Mouse (Mus musculus) heart, embryonic 15.5 days (tissue): ENCODE data around the gene Slc35e1. TPM values are rescaled to one million over a fixed set of nuclear protein-coding genes. Genes with fewer than 3 reads are reported as not detected.

ENCODE experiments used
- ATAC-seq: fragments of 200-750 bp; cut with Nextera tagmentation; replicated peaks from 2 replicates; pipeline ENCODE4 v1.8.0; 2017; ENCODE audit warnings: low read depth, moderate TSS enrichment; ENCODE audit not compliant: insufficient number of reproducible peaks, insufficient read depth, low FRiP score
- H3K27ac ChIP-seq: fragments of 300-500 bp; sonication (generic); 2 replicates; pipeline ENCODE4 v1.5.1; 2015; ENCODE audit warnings: mild to moderate bottlenecking, inconsistent platforms
- H3K27me3 ChIP-seq: fragments of 300-500 bp; sonication (generic); 2 replicates; pipeline ENCODE4 v1.6.1; 2015; ENCODE audit warnings: inconsistent platforms
- H3K36me3 ChIP-seq: fragments of 300-500 bp; sonication (generic); 2 replicates; pipeline ENCODE4 v1.6.1; 2015; ENCODE audit warnings: mild to moderate bottlenecking, inconsistent platforms
- H3K4me1 ChIP-seq: fragments of 300-500 bp; sonication (generic); replicated peaks from 2 replicates; pipeline ENCODE4 v1.6.1; 2015; ENCODE audit warnings: inconsistent platforms
- H3K4me2 ChIP-seq: fragments of 300-500 bp; sonication (generic); 2 replicates; pipeline ENCODE4 v1.6.1; 2015; ENCODE audit warnings: inconsistent platforms, mild to moderate bottlenecking, moderate library complexity
- H3K4me3 ChIP-seq: fragments of 300-500 bp; sonication (generic); 2 replicates; pipeline ENCODE4 v1.5.1; 2015; ENCODE audit warnings: mild to moderate bottlenecking, inconsistent platforms
- H3K9ac ChIP-seq: fragments of 300-500 bp; sonication (generic); 2 replicates; pipeline ENCODE4 v1.6.1; 2015; ENCODE audit warnings: mild to moderate bottlenecking, inconsistent platforms
- H3K9me3 ChIP-seq: fragments of 300-500 bp; sonication (generic); replicated peaks from 2 replicates; pipeline ENCODE4 v1.6.1; 2016; ENCODE audit warnings: inconsistent platforms
- WGBS: fragments of 180-500 bp; shearing (Covaris S2); methylation state at CpG from one replicate; pipeline ENCODE4 v1.1.7; 2015; ENCODE audit warnings: mixed read lengths; 5-methylcytosine and 5-hydroxymethylcytosine counted together
- polyA plus RNA-seq: library from polyadenylated mRNA; unstranded; fragments of >200 nt; fragmentation: Nextera tagmentation; extraction: Ambion mirVana; gene quantifications from 2 replicates; pipeline ENCODE4 v1.2.1, GENCODE M21; 2015

Slc35e1 gene
- polyA plus RNA-seq: 12.7 and 18.6 TPM in 2 replicates

DNA sequence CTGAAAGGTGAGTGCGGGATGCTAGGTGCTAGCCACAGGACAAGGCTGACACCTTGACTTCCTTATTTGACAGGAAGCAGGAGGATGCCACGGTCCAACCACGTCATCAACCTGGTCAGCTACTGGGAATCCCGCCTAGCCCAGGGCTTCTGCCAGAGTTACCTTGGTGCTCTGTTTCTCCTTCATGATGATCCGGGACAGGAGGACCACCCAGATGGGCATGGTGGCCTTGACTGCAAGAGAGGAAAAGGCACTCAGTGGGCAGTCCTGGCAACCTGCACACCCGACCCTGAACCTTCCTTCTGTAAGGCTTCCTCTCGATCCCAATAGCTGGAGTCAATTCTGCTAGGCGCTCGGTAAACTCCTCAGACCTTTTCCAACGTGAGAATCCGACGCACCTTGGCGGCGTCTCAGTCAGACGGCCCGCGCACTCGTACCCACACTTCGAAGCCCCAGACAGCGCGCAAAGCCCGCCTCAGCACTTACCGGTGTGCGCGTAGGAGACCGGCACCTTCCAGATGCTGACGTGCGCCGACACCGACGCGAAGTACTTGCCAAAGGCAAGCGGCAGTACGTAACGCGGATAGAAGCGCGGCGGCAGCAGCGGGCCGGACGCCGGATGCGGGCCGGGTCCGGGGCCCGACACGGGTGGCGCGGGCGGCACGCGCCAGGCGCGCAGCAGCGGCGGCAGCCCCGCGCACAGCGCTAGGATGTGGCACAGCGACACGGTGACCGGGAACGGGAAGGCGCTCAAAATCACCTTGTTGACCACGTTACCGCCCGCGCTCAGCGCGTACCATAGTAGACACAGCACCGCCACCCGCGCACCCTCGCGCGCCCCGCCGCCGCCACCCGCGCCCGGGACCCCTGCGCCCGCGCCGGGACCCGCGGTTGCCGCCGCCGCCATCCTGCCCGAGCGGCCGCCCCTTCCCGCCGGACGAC, at the start of gene Slc35e1:
Gene Slc35e1, minus strand, starts transcription at position 935 of the 942 bp plus-strand sequence.
- under 1% methylated on average over 98 of the region's 98 CpGs for WGBS
- Histone ChIP-seq H3K9me3 (no peaks in the 10 kb centered on the region), H3K36me3 (peaks cover 25% of the 10 kb centered on the region), H3K9ac (peak within 1 kb of the TSS; percentile 81), H3K4me3 (peak within 1 kb of the TSS; percentile 81), H3K4me2 (peak within 1 kb of the TSS; percentile 89), H3K27ac (peak within 1 kb of the TSS; percentile 80), H3K4me1 (peaks cover 32% of the 10 kb centered on the region), H3K27me3 (no peaks in the 10 kb centered on the region)
- ATAC-seq: peak; percentile 16; the same call in 1 of the 2 replicates

DNA sequence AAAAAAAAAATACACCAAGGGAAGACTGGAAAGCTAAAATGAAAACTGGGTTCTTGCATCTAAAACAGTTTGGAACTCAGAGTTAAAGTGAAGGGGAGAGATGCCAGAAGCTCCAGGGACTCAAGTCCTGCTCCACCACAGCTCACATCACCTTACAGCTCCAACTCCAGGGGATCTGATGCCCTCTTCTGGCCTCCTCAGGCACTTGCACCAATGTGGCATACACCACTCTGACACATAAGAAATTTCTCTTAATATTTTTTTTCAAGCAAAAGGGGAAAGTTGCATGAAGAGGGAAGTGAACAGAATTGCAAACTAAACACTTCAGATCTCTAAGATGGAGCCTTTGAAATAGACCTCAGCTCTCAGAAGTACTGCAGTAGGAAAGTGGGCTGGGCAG, 46.8 kb upstream of the Slc35e1 start:
- Histone ChIP-seq H3K27ac (no peak overlapping the region), H3K4me3 (no peak overlapping the region), H3K27me3 (no peaks in the 10 kb centered on the region), H3K36me3 (peaks cover 4% of the 10 kb centered on the region; the same call in 1 of the 2 replicates), H3K4me2 (no peak overlapping the region), H3K9ac (no peak overlapping the region), H3K9me3 (no peaks in the 10 kb centered on the region), H3K4me1 (peaks cover 7% of the 10 kb centered on the region; the same call in 1 of the 2 replicates)
- ATAC-seq: no peak

DNA sequence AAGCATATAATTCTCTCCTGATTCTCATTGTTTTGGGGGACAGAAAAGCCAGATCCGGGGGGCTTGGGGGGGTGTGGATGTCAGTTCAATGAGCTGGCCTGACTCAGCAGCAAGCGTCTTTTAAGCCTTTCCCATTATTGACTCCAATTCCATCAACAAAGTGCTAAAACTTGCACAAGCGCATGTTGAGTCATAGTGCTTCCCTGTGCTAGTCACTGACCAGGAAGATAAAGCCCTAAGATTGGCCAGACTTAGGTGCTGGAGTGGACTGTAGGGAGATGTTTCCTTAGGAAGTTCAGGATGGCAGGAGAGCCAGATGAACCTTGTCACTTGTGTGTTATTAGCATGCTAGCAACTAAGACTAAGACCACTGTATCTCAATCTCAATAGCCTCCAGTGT, 42.5 kb upstream of the Slc35e1 start:
- Histone ChIP-seq H3K9me3 (no peaks in the 10 kb centered on the region), H3K4me2 (no peak overlapping the region), H3K36me3 (no peaks in the 10 kb centered on the region), H3K4me1 (peaks cover 9% of the 10 kb centered on the region), H3K9ac (no peak overlapping the region), H3K4me3 (no peak overlapping the region), H3K27ac (no peak overlapping the region), H3K27me3 (no peaks in the 10 kb centered on the region)
- ATAC-seq: no peak
- WGBS: 91% methylated on average over 3 of the region's 3 CpGs

DNA sequence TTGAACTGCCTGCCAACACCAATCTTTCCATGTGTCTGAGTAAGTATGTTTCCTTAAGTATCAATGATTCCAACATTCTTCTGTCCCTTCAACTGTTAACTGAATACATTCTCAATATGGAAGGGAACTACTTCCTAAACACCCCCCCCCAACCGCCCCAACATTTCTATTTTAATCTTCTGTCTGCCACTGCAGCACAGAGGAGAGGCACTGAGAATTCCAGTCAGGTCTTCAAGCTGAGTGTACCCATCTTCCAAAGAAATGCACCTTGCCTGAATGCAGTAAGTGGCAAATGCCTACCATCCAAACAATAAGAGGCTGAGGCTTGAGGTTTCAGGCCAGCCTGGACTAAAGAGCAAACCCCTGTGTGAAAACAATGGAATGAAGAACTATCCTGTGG, 39.7 kb upstream of the Slc35e1 start:
- Histone ChIP-seq H3K4me2 (no peak overlapping the region), H3K9ac (no peak overlapping the region), H3K4me3 (no peak overlapping the region), H3K4me1 (peaks cover 5% of the 10 kb centered on the region), H3K9me3 (no peaks in the 10 kb centered on the region), H3K36me3 (no peaks in the 10 kb centered on the region), H3K27me3 (no peaks in the 10 kb centered on the region), H3K27ac (no peak overlapping the region)
- 56% methylated on average over 1 of the region's 1 CpGs for WGBS
- ATAC-seq: no peak

DNA sequence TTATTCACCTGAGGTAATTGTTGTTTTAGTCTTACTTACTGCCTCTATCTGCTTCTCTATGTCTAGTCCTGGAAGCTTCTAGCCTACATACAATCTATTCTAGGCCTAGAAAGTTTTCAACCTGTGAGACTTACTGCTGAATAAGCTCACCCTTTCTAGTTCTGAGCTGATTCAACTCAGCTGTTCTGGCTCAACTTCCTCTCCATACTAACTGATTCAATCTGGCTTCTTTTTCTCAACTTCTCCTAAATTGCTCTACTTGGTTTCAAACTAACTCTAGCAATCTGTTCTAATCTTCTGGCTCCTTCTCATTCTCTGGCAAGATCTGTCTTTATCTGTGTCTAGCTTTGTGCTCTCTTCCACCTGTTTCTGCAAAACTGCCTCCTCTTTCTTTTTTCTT, 29.5 kb upstream of the Slc35e1 start:
- no peak for ATAC-seq
- H3K36me3 ChIP-seq: no peaks in the 10 kb centered on the region
- no peaks in the 10 kb centered on the region for H3K27me3 ChIP-seq

DNA sequence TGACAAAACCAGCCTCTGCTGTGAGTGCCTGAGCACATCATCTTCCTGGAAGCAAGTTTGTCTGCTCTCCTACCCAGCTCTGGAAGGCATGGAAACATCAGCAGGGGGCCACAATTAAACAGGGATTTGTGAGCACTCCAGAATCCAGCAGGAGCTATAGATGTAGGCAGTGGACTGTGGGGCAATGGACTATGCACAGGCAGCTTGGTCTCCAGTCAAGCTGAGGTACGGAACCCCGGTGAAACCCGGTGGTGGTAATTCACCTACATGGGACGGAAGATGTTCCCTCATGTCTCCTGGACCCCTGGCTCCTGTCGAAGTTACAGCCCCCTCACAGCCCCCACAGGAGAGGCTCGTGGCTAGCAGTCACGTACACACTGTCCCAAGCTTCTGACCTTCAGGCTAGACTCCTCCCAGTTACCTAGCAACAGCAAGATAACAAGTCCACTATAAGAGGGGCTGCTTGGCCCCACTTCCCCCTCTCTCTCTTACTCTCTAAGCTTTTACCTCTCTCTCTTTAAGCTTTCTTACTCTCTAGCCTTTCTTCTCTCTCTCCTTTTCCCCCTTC, 25.1 kb upstream of the Slc35e1 start:
- Histone ChIP-seq H3K4me2 (peak overlapping the region; percentile 45; the same call in 1 of the 2 replicates), H3K9ac (no peak overlapping the region), H3K4me3 (no peak overlapping the region), H3K9me3 (no peaks in the 10 kb centered on the region), H3K4me1 (peaks cover 27% of the 10 kb centered on the region), H3K36me3 (no peaks in the 10 kb centered on the region), H3K27me3 (no peaks in the 10 kb centered on the region), H3K27ac (peak overlapping the region; percentile 81)
- 53% methylated on average over 7 of the region's 7 CpGs for WGBS
- ATAC-seq: peak; percentile 51; the same call in 1 of the 2 replicates

More for the DNA sequence above, 29.5 kb upstream of the Slc35e1 start:
- Histone ChIP-seq H3K27ac (no peak overlapping the region), H3K4me1 (peaks cover 15% of the 10 kb centered on the region), H3K9ac (no peak overlapping the region), H3K4me3 (no peak overlapping the region), H3K4me2 (no peak overlapping the region), H3K9me3 (no peaks in the 10 kb centered on the region)

DNA sequence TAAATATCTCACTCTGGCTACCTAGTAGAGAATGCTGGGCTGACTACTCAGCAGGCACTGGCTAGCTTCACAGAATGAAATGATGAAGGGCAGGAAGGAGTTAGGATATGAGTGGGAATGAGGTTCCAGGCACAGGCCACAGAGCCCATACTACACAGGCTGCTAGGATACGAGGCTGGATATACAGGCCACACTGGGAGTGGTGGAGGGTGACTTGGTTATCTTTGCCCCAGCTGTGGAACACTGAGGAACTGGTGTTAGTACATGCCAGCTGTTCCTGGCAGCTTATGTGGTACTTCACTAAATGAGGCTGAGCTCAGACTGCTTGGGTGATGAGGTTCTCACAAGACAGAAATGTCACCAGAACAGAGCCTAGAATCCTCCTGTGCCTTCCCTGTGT, 20.7 kb upstream of the Slc35e1 start:
- WGBS: 38% methylated on average over 1 of the region's 1 CpGs
- H3K4me2 ChIP-seq: no peak overlapping the region
- peak overlapping the region; percentile 68 for H3K27ac ChIP-seq
- H3K9me3 ChIP-seq: no peaks in the 10 kb centered on the region
- peaks cover 42% of the 10 kb centered on the region for H3K4me1 ChIP-seq
- no peaks in the 10 kb centered on the region for H3K36me3 ChIP-seq
- ATAC-seq: no peak
- no peaks in the 10 kb centered on the region for H3K27me3 ChIP-seq
- H3K4me3 ChIP-seq: no peak overlapping the region
- no peak overlapping the region for H3K9ac ChIP-seq

DNA sequence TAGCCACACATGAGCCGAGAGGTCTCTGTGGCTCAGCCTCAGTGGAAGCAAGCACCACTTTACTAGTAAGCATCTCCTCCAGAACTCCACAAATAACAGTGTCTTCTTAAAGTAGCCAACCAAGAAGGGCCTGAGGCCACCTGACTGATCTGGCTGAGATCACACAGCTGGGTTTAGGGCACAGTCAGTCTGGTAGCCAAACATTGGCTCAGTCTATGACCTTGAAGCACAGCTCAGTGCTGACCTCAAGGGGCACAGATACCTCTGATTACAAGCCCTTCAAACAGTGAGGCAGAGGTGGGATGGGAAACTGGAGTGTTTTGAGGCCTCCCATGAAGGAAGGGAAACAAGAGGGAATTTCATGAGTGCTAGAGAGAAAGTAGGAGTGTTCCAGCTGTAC, 20.2 kb upstream of the Slc35e1 start:
- Histone ChIP-seq H3K4me3 (no peak overlapping the region), H3K27me3 (no peaks in the 10 kb centered on the region), H3K9me3 (no peaks in the 10 kb centered on the region), H3K36me3 (no peaks in the 10 kb centered on the region), H3K4me1 (peaks cover 43% of the 10 kb centered on the region), H3K9ac (no peak overlapping the region), H3K4me2 (no peak overlapping the region), H3K27ac (peak overlapping the region; percentile 68)
- 68% methylated on average over 1 of the region's 1 CpGs for WGBS
- ATAC-seq: no peak; the same call in 1 of the 2 replicates

DNA sequence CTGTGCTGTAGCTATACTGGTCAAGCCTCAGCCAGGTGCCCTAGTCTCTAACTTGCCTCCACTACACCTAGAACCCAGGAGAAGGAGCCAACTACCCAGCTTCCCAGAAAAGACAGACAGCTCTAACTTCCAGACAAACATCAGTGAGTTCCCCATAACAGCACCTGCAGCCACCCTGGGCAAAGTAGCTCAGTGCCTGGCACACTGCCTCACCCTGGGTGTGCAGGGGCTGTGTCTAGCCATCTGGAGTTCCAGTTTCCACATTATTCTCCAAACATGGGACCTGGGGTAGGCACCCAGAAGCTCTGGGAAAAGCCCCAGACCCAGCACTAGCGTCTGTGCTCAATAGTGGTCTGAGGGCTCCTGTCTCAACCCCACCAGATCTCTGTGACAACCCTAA, 15.1 kb upstream of the Slc35e1 start:
- peaks cover 67% of the 10 kb centered on the region for H3K4me1 ChIP-seq
- H3K9me3 ChIP-seq: no peaks in the 10 kb centered on the region
- H3K36me3 ChIP-seq: no peaks in the 10 kb centered on the region
- no peaks in the 10 kb centered on the region for H3K27me3 ChIP-seq
- H3K4me2 ChIP-seq: no peak overlapping the region
- H3K9ac ChIP-seq: no peak overlapping the region
- ATAC-seq: no peak
- no peak overlapping the region for H3K4me3 ChIP-seq
- H3K27ac ChIP-seq: no peak overlapping the region
- 84% methylated on average over 1 of the region's 1 CpGs for WGBS

DNA sequence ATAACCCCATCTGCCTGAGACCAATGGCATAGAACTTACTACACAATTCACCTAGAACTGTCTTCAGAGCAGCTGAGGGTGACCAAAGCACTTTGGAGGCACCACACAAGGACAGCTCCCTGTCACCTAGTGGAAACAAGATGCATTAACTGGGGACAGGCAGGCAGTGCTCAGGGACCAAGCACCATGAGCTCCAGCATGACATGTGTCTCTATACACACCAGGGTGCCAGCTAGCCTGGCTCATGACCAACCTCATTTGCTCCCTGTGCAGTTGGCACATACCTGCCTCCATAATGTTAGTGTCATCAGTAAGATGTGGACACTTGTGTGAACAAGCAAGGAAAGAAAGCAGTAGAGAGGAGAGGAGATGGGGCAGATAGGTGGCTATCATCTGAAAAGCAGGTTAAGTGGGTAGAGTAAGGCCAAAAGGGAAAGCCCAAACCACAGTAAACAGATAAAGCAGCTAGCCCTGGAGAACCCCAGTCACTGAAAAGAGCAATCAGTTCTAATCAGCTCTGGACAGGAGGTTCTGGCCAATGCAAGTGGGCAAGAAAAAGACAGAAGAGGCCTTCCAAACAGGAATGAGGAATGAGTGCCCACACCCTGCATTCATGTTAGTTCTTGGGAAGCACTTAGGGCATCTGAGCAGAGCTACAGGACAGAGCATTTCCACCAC, 12.4 kb upstream of the Slc35e1 start:
- ATAC-seq: no peak

DNA sequence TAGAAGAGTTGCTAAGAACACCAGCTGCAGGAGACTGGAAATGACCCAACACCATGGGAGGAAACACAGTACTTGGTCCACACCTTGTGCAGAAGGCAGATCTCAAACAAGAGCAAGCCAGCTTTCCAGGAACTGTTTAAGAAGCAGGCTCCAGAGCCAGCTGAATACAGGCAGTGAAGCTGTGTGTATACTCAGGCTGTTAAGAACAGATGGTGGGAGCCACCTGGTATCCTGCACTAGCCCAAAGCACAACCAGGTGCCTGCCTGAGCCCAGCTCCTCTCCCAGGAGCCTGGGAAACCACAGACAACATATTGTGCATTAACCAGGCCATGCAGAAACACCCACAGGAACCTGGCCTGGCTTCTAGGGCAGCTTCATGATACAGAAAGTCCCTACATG, 11.7 kb upstream of the Slc35e1 start:
- no peak overlapping the region for H3K4me3 ChIP-seq
- no peak overlapping the region for H3K27ac ChIP-seq
- no peak for ATAC-seq

More for the DNA sequence above, 12.4 kb upstream of the Slc35e1 start:
- Histone ChIP-seq H3K9ac (0 out of 2 replicates have a peak overlapping the region, but pooled peaks have one; percentile 19), H3K27ac (no peak overlapping the region), H3K4me3 (no peak overlapping the region), H3K4me2 (no peak overlapping the region), H3K4me1 (peaks cover 70% of the 10 kb centered on the region), H3K27me3 (no peaks in the 10 kb centered on the region), H3K9me3 (no peaks in the 10 kb centered on the region), H3K36me3 (no peaks in the 10 kb centered on the region)

More for the DNA sequence above, 11.7 kb upstream of the Slc35e1 start:
- no peak overlapping the region for H3K4me2 ChIP-seq
- H3K27me3 ChIP-seq: no peaks in the 10 kb centered on the region
- no peaks in the 10 kb centered on the region for H3K9me3 ChIP-seq
- no peaks in the 10 kb centered on the region for H3K36me3 ChIP-seq
- H3K4me1 ChIP-seq: peaks cover 74% of the 10 kb centered on the region
- no peak overlapping the region for H3K9ac ChIP-seq
